Mouse (Mus musculus): Measurements from ENCODE around the gene Elmod3.

GRCm38 (mm10) chr6:72576041-72576440 is 22.2 kb downstream of the Elmod3 start:
- TF ChIP-seq CTCF (IDR thresholded peaks at IDR 0.05; ENCODE audit: extremely low read depth, insufficient read length, insufficient replicate concordance, low read depth, low read length) = no peak
- no peak for TF ChIP-seq POLR2A (IDR thresholded peaks at IDR 0.05; ENCODE audit: low read depth, low read length)

All from small intestine, adult 2 months (tissue).